Mouse (Mus musculus) cerebellum, postnatal 4 days (tissue): ENCODE results near the gene Hoxa5.
A peak's percentile ranks its signal among the peaks of the same experiment; 100 is the strongest.

ENCODE experiments used
- DNase-seq, 2 experiments: peaks; one replicate each; pipeline ENCODE4 v3.0.0; 2022; ENCODE audit warnings: low spot score in 2 of 2, mixed read lengths in 1 of 2

The Hoxa5 gene

DNA sequence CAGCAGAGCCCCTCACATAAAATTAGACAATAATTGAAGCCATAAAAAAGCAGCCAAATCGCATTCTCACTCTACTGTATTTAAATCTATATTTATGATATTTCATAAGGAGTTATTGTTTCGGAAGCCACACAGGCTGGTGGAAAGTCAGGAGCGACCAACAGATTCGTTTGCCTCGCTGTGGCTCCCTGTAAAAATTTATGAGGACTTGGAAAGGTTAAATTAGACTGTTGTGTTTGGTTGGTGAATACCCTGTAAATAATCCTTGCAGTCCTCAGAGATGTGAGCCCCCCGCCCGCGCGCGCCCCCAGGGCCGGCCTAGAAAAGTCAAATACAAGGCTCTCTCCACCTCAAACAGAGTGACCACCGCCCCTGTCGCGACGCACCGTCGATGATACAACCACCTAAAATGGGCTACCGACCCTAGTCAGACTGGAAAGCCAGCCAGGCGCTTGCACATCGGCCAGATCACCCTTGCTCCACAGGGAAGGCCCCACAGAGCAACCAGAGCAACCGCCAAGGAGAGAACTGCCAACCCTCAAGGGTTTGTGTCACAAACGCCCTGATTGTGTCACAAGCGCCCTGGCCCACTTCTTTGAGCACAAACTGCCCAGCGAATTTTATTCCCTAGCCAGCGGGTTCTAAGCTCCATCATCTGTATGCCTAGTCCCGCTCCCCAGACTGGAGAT lies 22.3 kb upstream of the Hoxa5 start:
- no peak for DNase-seq

DNA sequence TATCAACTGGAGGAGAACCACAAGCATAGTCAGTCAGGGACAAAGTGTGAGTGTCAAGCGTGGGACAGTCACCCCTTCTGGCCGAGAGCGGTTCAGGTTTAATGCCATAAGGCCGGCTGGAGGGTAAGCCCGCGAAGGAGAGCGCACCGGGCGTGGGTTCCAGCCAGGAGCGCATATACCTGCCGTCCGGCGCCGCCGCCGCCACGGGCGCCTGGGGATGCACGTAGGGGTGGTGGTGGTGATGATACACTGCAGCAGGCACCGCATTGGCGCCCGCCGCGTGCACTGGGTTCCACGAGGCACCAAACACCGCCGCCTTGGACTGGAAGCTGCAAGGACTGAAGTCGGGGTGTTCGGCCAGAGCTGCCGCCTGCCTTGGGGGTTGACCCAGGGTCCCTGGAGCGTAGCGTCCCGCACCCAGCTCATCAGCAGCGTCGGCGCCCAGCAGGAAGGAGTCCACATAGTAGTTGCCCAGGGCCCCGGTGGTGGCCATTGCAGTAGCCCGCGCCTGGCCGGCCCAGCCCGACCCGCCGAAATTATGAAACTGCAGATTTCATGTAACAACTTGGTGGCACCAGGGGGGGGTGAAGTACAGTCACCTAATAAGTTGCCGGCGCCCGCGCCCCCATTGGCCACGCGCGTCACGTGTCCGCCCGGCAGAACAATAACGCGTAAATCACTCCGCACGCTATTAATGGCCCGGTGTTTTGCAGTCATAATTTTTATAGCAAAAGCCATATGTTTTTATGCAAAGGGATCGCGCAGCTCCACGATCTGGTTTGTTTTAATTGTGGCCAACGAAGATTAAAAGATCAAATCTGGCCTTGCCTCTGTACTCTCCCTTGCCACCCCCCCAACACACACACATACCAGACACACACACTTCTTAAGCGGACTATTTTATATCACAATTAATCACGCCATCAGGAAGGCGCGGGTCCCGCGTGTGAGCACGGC lies 21.5 kb upstream of the Hoxa5 start:
- no peak for DNase-seq

DNA sequence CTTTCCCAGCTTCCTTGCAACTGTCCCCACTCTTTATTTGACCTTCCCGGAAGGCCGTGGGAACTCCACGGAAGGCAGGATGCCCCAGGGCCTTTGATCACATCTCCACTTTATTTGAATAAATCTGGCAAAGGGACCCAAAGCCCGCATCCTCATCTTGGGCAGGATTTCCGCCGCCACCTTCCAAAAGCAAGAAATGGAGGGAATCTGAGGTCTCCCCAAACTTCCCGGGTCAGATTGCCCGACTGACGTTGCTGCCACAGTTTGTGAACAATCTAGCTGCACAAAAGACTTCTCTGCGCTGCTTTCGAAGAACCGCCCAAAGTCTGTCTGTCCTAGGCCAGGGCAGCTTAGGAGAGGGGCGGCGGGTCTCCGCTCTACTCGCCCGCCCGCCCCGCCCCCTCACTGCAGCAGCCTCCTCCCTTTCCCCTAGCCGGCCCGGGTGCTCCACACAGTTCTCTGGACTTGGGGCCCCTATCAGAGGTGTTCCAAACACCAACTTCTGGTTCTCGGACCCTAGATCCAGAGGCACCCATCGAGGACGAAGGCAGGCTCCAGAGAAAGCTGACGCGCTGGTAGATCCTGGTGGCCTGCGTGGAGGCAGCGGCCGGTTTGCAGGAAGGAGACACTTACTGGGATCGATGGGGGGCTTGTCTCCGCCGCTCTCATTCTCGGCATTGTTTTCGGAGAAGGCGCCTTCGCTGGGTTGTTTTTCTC lies 20.7 kb upstream of the Hoxa5 start:
- no peak for DNase-seq

DNA sequence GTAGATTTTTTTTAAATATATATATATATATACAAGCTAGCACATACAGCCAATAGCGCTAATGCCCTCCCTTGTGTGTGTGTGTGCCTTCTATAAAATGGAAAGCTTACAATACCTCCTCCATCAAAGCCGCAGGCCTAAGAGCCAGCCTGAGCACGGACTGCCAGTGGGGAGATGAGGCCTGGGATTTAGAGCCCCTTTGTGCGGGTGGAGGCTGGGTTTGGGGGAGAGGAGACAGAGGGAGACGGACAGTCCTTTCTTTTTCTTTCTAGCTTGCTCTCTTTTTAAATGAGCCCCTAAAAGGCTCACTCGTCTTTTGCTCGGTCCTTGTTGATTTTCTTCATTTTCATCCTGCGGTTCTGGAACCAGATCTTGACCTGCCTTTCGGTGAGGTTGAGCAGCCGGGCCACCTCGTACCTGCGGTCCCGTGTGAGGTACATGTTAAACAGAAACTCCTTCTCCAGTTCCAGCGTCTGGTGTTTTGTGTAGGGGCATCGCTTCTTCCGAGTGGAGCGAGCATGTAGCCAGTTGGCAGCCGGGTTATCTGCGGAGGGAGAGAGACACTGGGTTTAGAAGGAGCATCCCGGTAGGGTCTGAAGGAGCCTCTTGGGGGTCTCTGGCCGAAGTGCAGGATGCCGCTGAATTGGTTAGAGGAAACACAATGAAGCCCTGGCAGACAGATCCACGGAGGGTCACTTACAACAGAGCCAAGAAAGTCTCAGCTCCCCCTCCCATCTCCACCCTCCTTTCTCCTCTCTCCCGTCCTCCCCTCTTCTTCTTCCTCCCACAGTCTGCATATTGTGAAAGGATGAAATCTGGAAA lies 19.8 kb upstream of the Hoxa5 start:
- DNase-seq = no peak

DNA sequence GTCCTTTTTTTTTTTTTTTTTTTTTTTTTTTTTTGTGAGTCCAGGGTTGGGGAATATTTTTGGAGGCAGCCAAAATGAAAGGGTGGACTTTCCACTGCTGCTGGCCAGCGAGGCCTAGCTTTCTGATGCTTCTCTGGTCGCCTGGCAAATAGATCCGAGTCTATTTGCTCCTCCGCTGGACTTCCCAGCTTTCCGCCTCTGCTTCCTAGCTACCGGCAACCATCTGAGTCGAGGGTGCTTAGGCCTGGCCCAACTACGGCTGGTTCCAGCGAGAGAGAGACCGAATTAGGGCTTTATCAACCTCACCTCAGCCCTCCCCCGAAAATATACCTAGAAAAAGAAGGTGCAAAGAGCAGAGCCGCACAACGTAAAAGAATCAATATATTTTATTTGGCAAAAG lies 18.3 kb upstream of the Hoxa5 start:
- no peak for DNase-seq

DNA sequence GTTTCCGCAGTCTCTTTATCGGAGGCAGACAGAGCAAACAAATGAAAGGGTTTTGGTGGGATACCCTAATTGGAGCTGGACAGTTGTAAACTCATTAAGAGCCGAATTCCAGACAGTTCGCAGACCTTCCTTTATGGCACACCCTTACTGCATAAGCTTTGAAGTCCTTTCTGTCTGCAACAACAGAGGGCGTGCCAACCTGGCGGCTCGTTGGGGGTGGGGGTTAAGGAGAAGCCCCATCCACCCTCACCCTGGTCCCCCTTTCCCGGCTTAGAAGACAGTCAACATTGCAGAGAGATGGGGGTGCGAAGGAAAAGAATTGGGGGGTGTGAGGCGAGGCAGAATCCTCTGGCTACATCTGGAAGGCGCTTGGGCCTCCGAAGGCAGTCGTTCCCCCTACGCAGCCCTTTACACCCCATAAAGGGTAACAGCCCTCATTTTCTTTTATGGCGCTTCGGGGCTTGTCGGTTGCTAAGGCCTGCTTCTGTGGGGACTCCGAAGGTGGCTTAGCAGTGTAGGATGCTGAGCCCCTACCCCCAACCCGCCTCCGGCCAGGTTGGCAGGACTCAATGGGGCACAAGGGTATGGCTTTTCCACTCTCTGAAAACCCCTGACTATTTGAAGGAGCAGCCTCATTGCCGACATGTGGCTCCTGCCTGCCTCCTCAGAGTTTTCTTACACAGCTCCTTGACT lies 17.8 kb upstream of the Hoxa5 start:
- DNase-seq = no peak

DNA sequence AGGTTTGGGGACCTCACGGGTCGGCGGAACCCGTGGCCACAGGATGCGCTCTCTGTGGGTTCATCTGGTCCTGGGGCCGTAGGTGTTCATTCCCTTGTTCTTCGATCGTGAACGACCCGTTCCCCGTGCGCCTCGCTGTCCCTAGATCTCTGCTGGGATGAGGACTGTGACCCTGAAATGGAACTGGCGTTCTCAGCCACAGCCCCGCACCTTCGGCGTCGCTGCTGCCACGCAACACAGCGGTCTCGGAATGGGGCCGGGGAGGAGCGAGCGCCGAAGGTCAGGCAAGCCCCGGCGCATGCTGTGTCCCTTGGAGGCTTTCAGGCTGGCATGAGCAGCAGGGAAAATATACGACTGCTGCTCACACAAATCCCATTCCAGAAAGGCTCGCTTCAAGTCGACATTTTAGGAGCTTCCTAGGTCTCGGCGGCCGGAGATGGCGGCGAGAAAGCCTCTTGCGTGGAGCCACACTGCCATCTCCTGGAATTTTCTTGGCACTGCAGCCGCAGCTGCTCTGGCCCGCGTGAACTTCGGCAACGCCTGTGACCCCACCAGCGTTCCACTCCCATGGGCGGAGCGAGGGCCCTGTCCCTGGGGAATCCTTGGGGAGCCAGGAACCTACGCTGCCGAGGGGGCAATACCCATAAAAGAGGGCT lies 17.1 kb upstream of the Hoxa5 start, which contains the start of gene Hoxa7:
Gene Hoxa7, minus strand, starts transcription at position 518 of the 656 bp plus-strand sequence.
- peak; percentile 77 to 90 for DNase-seq

DNA sequence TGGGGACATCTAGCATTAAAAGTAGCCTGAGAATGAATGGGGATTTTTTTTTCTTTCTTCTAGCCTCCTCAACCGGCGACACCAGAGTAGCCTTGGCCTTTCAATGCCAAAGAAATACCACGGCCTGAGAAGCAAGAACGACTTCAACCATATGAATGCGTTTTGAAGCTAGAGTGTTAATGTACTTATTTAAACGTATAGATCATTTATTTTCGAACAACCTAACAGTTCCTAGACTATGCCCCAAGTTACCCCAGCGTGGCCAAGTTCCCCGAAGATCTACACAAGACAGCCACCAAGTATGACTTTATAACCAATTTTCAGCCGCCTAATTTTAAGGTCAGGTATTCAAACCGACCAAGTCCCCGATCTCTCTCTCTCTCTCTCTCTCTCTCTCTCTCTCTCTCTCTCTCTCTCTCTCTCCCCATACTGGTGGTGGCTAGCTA lies 16.5 kb upstream of the Hoxa5 start:
- DNase-seq = no peak

DNA sequence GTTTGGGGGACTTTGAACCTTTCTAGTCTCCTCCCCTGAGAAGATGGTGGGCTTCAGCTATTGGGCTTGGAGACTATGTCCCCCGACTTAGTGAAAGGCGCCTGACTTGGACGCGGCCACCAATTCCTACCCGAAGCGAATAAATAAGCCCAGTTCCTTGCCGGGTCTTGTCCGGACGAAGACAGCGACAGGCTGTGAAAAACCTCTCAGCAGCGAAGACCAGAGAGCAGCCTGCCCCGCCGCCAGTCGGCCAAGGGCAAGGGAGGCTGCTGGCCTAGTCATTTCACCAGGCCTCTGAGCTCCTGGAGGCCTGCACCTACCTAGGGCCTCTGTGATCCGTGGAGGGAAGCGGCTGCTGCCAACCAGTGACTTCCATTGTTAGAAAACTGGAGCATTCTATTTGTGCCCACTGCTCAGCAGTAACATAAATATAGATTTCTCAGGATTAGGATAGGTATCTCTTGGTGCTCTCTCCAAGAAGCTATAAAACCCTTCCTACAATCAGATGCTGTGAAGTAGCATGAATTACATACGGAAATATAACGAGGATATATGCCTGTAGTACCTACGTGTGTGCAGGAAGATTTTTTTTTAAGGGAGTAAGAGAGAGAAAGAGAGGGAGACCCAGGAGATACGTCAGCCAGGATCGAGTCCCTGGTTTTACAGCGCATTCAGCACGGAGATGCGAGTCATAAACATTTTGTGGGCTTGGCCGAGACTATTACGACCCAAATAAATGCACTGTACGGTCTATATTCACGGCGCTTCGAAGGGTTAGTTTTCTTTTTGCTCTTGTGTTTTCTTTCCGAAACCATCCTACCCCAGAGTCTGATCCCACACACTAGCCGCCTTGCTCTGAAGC lies 15.8 kb upstream of the Hoxa5 start:
- no peak for DNase-seq

DNA sequence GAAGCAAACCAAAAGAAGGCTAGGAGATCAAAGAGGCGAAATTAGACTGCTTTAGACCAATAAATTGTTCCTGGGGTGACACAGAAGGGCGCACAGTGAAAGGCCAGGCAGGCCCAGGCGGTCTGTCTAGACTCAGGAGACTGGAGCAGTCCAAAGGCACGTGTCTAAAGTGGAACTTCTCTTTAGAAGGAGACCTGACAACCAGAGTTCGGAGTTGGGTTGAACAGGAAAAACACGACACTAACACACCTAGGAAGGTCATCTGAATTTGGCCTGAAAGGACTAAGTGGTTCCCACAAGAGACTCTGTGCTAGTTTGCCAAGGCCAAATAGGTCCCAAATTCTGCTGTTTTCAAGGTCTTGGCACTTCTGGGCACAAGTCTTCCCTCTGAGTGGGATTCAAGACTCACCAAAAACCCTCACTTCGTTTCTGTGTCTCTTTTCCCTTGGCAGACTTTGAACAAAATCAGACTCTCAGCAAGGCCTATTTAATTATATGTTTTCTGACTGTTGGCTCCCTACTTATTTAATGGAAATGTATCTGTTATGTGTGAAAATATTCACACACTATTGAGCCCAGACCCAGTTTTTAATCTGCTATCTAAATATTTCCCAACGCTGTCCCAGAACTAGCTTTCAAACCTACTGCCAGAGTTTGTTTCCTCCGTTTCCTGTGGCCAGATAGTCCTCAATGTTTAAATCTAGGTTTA lies 15.0 kb upstream of the Hoxa5 start:
- DNase-seq = no peak

DNA sequence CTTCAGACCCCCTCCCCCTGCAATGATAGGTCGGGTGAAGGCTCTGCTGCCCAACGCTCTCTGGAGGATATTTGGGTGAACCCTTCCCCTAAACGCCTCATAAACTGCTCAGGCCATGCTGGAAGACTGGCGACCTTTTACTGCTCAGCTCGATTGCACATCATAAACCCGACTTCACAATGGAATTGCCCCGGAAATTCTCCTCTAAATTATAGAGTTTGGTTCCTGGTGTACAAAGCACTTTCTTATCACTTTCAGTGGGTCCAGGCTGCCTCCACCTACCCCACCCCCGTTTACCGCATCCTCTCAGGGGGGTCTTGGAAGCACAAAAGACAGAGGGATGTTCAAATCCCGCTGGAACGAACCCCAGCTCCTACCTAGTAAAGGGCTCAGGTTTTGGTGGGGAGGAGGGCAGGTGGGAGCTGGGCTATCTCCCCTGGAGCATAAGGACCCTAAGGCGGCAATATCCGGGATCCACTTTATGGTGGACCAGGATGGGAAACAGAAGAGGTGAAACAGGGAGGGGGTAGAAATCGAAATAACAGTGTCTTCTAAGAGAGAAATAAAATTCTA lies 14.3 kb upstream of the Hoxa5 start:
- DNase-seq = no peak

DNA sequence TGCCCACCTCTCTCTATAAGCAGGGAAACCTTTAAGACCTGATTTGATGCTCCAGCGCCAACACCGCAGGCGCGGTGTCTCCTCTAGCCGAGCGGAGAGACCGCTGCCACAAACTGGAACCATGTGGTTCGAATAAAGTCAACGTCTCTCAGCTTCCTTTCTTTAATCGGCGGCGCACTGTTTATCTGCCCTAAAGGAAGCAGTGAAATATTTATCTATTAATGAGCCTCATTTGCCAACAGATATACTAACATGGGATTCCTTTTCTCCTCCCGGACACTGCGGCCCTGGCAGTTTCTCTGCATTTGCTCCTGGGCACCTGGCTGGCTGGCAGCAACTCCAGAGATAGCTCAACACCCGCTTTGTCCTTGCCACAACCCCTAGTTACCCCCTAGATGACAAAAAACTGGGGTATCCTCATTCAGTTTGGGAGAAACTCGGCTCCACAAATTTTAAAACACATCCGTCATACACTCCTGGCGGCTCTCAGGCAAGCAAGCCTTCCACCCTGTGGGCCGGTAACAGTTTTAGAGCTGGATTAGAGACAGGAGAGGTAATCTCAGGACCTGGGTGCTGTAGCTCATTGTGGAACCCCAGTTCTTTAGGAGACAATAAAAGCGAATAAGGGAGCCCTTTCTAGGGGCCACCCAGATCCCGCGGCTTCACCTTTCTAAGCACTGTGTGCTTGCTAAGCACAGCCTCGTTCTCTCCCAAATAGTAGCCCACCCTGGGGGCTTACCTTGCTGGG lies 13.7 kb upstream of the Hoxa5 start:
- no peak for DNase-seq

DNA sequence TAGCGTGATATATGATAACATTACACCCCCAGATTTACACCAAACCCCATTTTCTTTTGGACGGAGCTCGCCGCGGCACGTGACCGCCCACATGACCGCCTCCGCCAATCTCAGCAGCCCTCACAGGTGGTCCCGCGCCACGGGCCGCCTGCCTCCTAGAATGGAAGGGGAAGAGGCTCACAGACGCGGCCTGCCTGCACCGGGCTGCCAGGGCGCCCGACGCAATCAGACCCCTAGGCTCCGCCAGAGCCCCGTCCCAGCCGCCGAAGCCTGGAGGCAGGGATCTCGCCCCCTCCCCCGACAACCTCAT lies 13.0 kb upstream of the Hoxa5 start:
- DNase-seq = no peak

DNA sequence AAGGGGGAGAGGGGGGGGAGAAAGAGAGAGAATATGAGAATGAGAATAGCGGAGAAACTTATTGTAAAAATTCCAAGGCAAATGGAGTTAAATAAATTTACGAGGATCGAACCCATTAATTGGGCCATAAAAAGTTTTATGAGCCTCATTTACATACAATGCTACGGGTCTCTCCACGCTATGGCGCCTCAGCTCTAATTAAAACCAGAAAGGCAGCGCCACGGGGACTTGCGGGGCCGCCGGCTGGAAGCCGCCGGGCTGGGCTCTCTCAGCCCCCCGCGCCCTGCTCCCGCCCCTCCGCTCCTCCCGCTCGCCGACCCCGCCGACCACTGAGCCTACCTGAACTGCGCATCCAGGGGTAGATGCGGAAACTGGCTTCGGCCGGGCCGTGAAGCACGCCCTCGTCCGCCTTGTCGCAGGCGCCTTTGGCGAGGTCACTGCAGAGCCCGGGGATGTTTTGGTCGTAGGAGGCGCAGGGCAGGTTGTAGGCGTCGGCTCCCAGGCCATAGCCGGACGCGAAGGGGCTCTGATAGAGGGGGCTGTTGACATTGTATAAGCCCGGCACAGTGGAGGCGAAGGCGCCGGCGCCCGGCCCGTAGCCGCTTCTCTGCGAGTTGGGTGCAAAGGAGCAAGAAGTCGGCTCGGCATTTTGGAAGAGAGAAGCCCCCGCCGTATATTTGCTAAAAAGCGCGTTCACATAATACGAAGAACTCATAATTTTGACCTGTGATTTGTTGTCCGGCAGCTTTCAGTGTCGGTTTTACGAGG lies 12.5 kb upstream of the Hoxa5 start:
- DNase-seq = no peak

DNA sequence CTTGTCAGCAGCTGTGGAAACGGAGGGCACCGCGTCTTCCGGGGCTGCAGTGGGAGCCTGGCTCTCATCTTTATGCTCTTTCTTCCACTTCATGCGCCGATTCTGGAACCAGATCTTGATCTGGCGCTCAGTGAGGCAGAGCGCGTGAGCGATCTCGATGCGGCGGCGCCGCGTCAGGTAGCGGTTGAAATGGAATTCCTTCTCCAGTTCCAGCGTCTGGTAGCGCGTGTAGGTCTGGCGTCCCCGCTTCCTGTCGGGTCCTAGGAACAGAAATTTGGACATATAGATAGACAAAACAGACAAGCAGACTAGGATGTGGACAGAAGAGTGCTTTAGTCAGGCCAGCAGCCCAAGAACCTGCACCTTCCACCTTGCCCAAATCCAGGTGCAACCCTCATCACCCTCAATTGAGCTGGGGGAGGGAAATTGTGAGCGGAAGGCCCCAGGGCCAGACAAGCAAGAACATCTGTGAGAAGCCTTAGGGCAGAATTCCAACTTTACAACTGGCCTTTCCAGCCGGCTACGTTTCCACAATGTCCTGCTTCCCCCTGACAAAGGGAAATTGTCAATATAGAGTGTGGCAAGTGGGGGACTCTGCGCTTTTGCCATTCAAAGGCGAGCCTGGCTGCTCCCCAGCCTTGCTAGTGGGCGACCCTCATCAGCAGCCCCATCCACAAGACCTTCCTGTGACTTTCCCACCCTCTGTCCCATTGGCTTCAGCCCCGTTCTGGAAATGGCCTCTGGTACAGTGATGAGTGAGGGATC lies 11.6 kb upstream of the Hoxa5 start:
- no peak for DNase-seq

DNA sequence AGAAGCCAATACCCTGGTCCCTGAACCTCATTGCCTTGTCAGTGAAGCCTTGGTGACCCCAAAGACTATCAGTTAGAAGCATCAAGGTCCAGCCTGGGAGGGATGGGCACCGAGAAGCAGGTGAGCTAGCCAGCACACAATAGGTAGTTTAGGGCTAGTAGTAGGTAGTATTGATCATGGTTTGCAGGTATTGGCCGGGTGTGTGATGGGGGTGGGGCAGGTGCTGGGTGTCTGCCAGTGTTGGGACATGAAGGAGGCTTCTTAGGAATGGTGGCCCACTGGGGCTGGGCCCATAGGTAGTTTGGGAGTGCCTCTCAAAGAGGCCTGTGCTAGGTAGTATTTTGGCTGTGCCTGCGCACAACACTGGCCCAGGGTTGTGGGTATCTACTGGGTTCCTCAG lies 10.7 kb upstream of the Hoxa5 start:
- DNase-seq = no peak
